Mouse (Mus musculus): ENCODE measurements around the gene Krr1. TPM values are rescaled to one million over a fixed set of nuclear protein-coding genes. Genes with fewer than 3 reads are reported as not detected.

Gene Krr1
- polyA plus RNA-seq, 1 experiment from 2014 or later: 43.4 TPM

GRCm38 (mm10) chr10:111945563-111945962 lies 26.9 kb upstream of the Krr1 start:
- Histone ChIP-seq H3K9me3 (no peaks in the 10 kb centered on the region), H3K27me3 (no peaks in the 10 kb centered on the region), H3K4me3 (no peak overlapping the region), H3K27ac (replicated peaks) (no peak overlapping the region), H3K4me1 (replicated peaks) (no peaks in the 10 kb centered on the region), H3K4me2 (no peak overlapping the region), H3K36me3 (no peaks in the 10 kb centered on the region), H3K9ac (no peak overlapping the region)
- ATAC-seq (ENCODE audit: low read depth): no peak
- WGBS: 76% methylated on average over 3 of the region's 3 CpGs

- WGBS: 96% methylated on average over 1 of the region's 1 CpGs
- Histone ChIP-seq H3K27me3 (no peaks in the 10 kb centered on the region), H3K4me2 (no peak overlapping the region), H3K9me3 (no peaks in the 10 kb centered on the region), H3K4me1 (replicated peaks) (no peaks in the 10 kb centered on the region), H3K36me3 (no peaks in the 10 kb centered on the region), H3K9ac (no peak overlapping the region), H3K27ac (replicated peaks) (no peak overlapping the region), H3K4me3 (no peak overlapping the region)
- ATAC-seq (ENCODE audit: low read depth): no peak
Measured at GRCm38 (mm10) chr10:111948041-111948440, 24.4 kb upstream of the Krr1 start.

GRCm38 (mm10) chr10:111949008-111949407 lies 23.5 kb upstream of the Krr1 start:
- no peak for ATAC-seq (ENCODE audit: low read depth)

DNA sequence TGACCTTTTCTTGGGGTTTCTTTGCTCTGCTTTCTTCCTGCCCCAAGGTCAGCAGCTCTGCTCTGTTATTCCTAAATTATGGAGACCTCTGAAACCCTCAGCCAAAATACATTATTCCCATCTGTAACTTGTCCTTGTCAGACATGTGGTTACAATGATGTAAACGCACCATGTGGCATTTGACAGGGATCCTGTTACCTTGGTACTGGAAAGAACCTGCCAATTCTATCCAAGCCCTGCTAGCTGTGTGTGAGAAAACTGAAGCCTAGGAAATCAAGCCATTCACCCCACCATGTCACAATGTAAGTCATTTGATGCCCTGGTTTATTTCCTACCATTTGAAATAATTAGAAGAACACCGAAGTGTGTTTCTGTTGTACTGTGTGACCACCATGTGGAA lies 16.6 kb upstream of the Krr1 start:
- Histone ChIP-seq H3K27me3 (no peaks in the 10 kb centered on the region), H3K27ac (replicated peaks) (no peak overlapping the region), H3K4me1 (replicated peaks) (no peaks in the 10 kb centered on the region), H3K4me3 (no peak overlapping the region), H3K9me3 (no peaks in the 10 kb centered on the region), H3K36me3 (no peaks in the 10 kb centered on the region), H3K9ac (no peak overlapping the region), H3K4me2 (no peak overlapping the region)
- ATAC-seq (ENCODE audit: low read depth): no peak
- 88% methylated on average over 2 of the region's 2 CpGs for WGBS

More at GRCm38 (mm10) chr10:111949008-111949407, 23.5 kb upstream of the Krr1 start:
- Histone ChIP-seq H3K4me2 (no peak overlapping the region), H3K36me3 (no peaks in the 10 kb centered on the region), H3K9me3 (no peaks in the 10 kb centered on the region), H3K4me1 (replicated peaks) (no peaks in the 10 kb centered on the region), H3K9ac (no peak overlapping the region), H3K27me3 (no peaks in the 10 kb centered on the region), H3K4me3 (no peak overlapping the region), H3K27ac (replicated peaks) (no peak overlapping the region)
- WGBS: 28% methylated on average over 4 of the region's 4 CpGs

DNA sequence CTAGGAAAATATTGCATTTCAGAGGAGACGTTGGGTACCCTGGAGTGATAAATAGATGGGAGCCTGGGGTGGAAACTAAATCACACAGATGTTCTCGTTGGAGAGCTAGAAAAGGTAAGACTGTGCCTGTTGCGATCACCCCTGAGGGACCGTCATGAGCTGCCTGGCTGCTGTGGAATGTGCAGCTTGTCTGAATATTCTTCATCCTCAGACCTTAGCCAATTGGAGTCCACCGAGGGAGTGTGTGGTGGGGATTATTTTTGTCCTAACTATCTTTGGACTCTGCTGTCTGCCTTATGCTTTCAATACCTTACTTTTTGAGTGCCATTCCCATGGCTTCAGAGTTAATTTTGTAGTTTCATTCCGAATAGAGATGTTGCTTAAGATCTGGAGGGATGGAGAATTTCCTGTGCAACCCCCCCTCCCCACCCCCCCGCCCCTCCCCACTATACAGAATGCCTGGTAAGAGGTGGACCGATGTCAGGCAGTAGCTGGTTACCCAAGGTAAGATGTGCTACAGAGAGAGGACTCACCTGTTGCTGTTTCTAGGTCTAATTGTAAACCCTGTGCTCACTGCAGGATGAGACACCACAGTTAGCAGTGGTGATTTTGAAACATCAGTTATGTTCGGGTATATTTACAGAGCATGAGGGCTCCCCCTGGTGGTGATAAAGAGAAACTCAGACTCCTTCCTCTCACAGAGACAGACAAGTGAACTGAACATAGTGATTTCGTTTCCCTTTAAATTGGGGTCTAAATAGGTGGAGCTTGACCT lies 15.0 kb upstream of the Krr1 start:
- 62% methylated on average over 10 of the region's 10 CpGs for WGBS

DNA sequence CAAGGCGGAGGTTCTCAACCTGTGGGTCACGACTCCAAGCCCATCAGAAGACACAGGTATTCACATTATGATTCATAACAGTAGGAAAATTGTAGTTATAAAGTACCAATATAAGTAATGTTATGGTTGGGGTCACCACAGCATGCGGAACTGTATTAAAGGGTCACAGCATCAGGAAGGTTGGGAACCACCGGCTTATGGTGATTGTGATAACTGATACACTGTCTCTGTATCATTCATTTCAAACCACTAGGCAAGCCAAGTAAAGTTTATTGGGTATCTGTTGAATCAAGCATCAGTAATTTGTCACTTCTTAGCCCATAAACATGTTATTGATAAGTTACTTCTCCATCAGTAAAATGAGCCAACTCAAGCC lies 14.4 kb upstream of the Krr1 start:
- ATAC-seq (ENCODE audit: low read depth): peak; percentile 51; the same call in 1 of the 2 replicates
- H3K4me3 ChIP-seq: no peak overlapping the region
- H3K9me3 ChIP-seq: no peaks in the 10 kb centered on the region
- WGBS: 44% methylated on average over 4 of the region's 4 CpGs
- H3K4me2 ChIP-seq: no peak overlapping the region
- no peak overlapping the region for H3K9ac ChIP-seq
- no peaks in the 10 kb centered on the region for H3K36me3 ChIP-seq
- H3K27me3 ChIP-seq: no peaks in the 10 kb centered on the region
- no peak overlapping the region for H3K27ac ChIP-seq (replicated peaks)
- H3K4me1 ChIP-seq (replicated peaks): no peaks in the 10 kb centered on the region

More for the DNA sequence above, 15.0 kb upstream of the Krr1 start:
- no peaks in the 10 kb centered on the region for H3K27me3 ChIP-seq
- H3K4me1 ChIP-seq (replicated peaks): no peaks in the 10 kb centered on the region
- no peak overlapping the region for H3K27ac ChIP-seq (replicated peaks)
- no peaks in the 10 kb centered on the region for H3K36me3 ChIP-seq
- H3K4me2 ChIP-seq: no peak overlapping the region
- no peak overlapping the region for H3K4me3 ChIP-seq
- ATAC-seq (ENCODE audit: low read depth): peak; percentile 72
- H3K9ac ChIP-seq: no peak overlapping the region
- no peaks in the 10 kb centered on the region for H3K9me3 ChIP-seq

DNA sequence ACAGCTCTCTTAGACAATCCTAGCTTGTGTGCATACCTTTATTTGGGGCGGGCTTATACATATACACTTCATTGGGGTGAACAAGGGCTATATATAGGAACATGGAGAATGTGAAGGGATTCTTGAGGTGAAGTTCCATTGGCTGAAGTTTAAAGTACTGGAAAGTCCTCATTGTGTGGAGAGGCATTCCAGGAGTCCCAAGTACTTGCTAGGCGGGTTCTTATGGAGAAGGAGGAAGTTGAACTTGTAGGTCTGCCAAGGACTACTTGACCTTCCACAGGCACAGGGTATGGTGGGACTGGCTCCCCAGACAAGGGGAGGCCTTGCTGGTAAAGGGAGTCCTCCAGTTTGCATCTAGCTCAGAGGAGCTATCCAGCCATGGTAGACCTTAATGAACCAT lies 13.1 kb upstream of the Krr1 start:
- no peak for ATAC-seq (ENCODE audit: low read depth)
- H3K27ac ChIP-seq (replicated peaks): no peak overlapping the region
- no peaks in the 10 kb centered on the region for H3K9me3 ChIP-seq
- no peak overlapping the region for H3K9ac ChIP-seq
- 88% methylated on average over 2 of the region's 2 CpGs for whole genome bisulfite sequencing
- H3K4me3 ChIP-seq: no peak overlapping the region
- H3K36me3 ChIP-seq: no peaks in the 10 kb centered on the region
- no peak overlapping the region for H3K4me2 ChIP-seq
- no peaks in the 10 kb centered on the region for H3K27me3 ChIP-seq
- no peaks in the 10 kb centered on the region for H3K4me1 ChIP-seq (replicated peaks)

DNA sequence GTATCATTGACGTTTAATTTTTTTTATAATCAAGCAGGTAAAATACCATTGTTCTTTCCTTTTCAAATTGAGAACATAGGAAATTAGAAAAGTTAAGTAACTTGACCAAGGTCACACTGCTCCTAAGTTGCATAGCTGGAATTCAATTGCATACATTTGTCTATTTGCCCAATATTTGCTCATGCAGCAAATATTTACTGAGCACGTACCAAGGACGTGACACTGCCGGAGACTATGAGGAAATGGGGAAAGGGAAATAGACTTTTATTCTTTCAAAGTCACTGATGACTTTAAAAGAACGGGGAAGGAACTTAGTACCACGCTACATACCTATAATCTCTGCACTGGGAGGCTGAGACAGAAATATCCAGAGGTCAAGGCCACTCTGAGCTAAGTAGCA lies 12.0 kb upstream of the Krr1 start:
- ATAC-seq (ENCODE audit: low read depth): no peak
- Histone ChIP-seq H3K9me3 (no peaks in the 10 kb centered on the region), H3K36me3 (no peaks in the 10 kb centered on the region), H3K4me2 (no peak overlapping the region), H3K27ac (replicated peaks) (no peak overlapping the region), H3K4me3 (no peak overlapping the region), H3K4me1 (replicated peaks) (no peaks in the 10 kb centered on the region), H3K9ac (no peak overlapping the region), H3K27me3 (no peaks in the 10 kb centered on the region)
- WGBS: 88% methylated on average over 6 of the region's 6 CpGs

DNA sequence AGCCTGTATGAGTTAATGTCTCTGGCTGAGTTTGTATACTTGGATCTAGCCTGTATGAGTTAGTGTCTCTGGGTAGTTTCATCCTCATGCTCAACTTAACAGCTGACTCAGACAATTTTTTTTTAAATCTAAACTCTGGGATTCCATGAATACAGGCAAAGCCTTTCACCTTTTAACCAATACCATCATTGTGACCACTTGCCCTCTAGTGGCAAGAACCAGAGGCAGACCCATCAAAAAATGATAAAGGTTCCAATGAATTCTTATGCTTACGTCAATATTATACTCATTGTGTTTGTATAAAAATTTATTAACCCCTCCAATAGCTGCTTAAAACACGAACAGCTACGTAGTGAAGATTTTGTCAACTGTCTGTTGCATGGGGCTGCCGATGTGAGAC lies 6.1 kb upstream of the Krr1 start:
- H3K4me3 ChIP-seq: no peak overlapping the region
- H3K4me1 ChIP-seq (replicated peaks): no peaks in the 10 kb centered on the region
- ATAC-seq (ENCODE audit: low read depth): no peak
- H3K4me2 ChIP-seq: no peak overlapping the region
- H3K9ac ChIP-seq: no peak overlapping the region
- no peaks in the 10 kb centered on the region for H3K9me3 ChIP-seq
- H3K36me3 ChIP-seq: no peaks in the 10 kb centered on the region
- no peak overlapping the region for H3K27ac ChIP-seq (replicated peaks)
- WGBS: 61% methylated on average over 4 of the region's 4 CpGs
- H3K27me3 ChIP-seq: no peaks in the 10 kb centered on the region

DNA sequence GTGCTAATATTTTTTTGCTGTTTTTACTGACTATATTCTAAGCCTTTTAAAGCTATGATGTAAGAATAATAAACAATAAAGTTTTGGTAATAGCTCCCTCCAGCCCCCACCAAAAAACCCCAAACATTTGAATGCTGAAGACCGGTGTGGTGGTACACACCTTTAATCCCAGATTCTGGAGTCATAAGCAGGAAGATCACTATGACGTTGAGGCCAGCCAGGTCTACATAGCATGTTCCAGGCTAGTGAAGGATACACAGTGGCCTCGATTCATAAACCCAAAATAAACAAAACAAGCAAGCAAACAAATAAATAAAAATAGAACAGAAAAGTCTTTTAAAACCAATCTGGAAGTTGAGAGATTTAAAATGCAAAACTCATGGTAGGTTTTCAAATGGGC lies 535 bp upstream of the Krr1 start:
- Histone ChIP-seq H3K27ac (replicated peaks) (no peak overlapping the region), H3K4me2 (no peak overlapping the region), H3K9me3 (no peaks in the 10 kb centered on the region), H3K9ac (no peak overlapping the region), H3K36me3 (peaks cover 12% of the 10 kb centered on the region), H3K27me3 (no peaks in the 10 kb centered on the region), H3K4me1 (replicated peaks) (peaks cover 11% of the 10 kb centered on the region), H3K4me3 (no peak overlapping the region)
- peak; percentile 51; the same call in 1 of the 2 replicates for ATAC-seq (ENCODE audit: low read depth)
- WGBS: 86% methylated on average over 3 of the region's 3 CpGs

DNA sequence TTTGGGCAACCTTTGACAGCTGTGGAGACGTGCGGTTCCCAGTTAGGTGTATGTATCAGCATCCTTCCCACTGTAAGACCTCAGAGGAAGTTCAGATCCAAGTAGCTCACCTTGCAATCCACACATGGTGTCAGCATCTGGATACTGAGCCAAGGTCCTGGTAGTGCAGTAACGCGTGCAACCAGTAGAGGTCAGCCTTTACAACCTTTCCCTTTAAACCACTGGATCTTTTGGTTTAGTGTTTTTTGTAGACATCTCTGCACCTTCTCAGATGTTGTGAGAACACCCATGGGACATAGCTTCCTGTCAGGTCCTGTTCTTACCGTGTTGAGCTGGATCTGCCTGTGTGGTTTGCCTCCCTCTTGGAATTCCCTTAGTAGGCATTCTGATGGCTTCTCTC lies 5.1 kb downstream of the Krr1 start:
- no peaks in the 10 kb centered on the region for H3K9me3 ChIP-seq
- no peak overlapping the region for H3K9ac ChIP-seq
- no peak overlapping the region for H3K4me2 ChIP-seq
- no peaks in the 10 kb centered on the region for H3K27me3 ChIP-seq
- H3K27ac ChIP-seq (replicated peaks): no peak overlapping the region
- peaks cover 56% of the 10 kb centered on the region for H3K36me3 ChIP-seq
- H3K4me1 ChIP-seq (replicated peaks): peaks cover 11% of the 10 kb centered on the region
- ATAC-seq (ENCODE audit: low read depth): no peak
- H3K4me3 ChIP-seq: no peak overlapping the region
- 47% methylated on average over 5 of the region's 5 CpGs for WGBS

DNA sequence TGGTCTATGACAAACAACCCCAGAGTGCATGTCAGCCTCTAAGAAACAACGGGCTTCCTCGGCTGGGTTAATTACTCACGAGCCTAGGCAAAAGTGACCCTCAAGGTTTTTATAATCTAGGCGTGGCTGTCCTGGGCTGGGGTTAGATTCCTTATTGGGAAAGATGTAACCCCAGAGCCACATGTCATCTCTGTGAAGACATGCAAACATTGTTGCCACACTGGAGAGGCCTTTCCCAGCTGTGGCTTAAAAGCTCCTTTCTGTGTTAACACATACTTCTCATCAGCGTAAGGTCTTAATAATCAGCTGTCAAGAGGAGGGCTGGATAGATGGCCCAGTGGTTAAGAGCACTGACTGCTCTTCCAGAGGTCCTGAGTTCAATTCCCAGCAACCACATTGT lies 10.6 kb downstream of the Krr1 start:
- ATAC-seq (ENCODE audit: low read depth): no peak
- Histone ChIP-seq H3K4me3 (no peak overlapping the region), H3K36me3 (peaks cover 86% of the 10 kb centered on the region), H3K4me1 (replicated peaks) (no peaks in the 10 kb centered on the region), H3K27ac (replicated peaks) (no peak overlapping the region), H3K9ac (no peak overlapping the region), H3K27me3 (no peaks in the 10 kb centered on the region), H3K9me3 (no peaks in the 10 kb centered on the region), H3K4me2 (no peak overlapping the region)
- 93% methylated on average over 5 of the region's 5 CpGs for WGBS

DNA sequence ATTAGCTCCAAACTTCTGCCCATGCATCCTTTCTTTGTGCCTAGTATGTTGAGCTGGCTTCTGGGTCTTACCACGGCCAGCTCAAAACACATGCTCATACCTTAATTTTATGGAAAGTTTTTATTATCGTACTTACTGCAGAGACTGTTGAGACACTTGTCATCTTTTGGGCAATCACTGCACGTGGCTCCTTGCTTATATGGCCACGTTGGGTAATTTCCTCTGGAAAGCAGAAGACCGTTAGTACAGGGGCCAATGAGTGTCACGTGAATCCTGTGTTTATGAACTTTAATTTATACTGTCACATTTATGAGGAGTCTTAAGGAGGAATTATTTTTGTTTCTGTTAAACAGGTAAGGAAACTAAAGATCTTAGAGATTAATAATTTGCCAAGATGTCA lies 14.0 kb downstream of the Krr1 start:
- no peaks in the 10 kb centered on the region for H3K9me3 ChIP-seq
- ATAC-seq (ENCODE audit: low read depth): no peak
- H3K27ac ChIP-seq (replicated peaks): no peak overlapping the region
- WGBS: 95% methylated on average over 6 of the region's 6 CpGs
- no peak overlapping the region for H3K4me3 ChIP-seq
- no peak overlapping the region for H3K9ac ChIP-seq
- peaks cover 70% of the 10 kb centered on the region for H3K36me3 ChIP-seq
- no peaks in the 10 kb centered on the region for H3K4me1 ChIP-seq (replicated peaks)
- no peak overlapping the region for H3K4me2 ChIP-seq
- no peaks in the 10 kb centered on the region for H3K27me3 ChIP-seq

Data from neural tube, embryonic 13.5 days (tissue).